Mouse (Mus musculus) kidney, embryonic 16.5 days (tissue): ENCODE measurements at regions not wholly inside any gene's neighbourhood (a gene's known extent, or its start where the extent isn't known, plus 50 kb on each side); places are given as distances from the start of the nearest gene placed in this dataset.
"Not testable (repeated sequence)": the region's sequence is repeated elsewhere in the genome, so short reads cannot be mapped to it uniquely, and the experiment has no call there.

Experiments used
- ATAC-seq: fragments of 200-750 bp; cut with Nextera tagmentation; 2 replicates; pipeline ENCODE4 v1.8.0; 2017; ENCODE audit warnings: moderate TSS enrichment; ENCODE audit not compliant: low FRiP score, low TSS enrichment
- H3K27ac ChIP-seq: fragments of 300-500 bp; sonication (generic); 2 replicates; pipeline ENCODE4 v1.5.1; 2014; ENCODE audit warnings: low read length
- H3K27me3 ChIP-seq: fragments of 300-500 bp; sonication (generic); 2 replicates; pipeline ENCODE4 v1.6.1; 2014; ENCODE audit warnings: low read length, control low read depth, mixed read lengths; ENCODE audit not compliant: insufficient read depth
- H3K36me3 ChIP-seq: fragments of 300-500 bp; sonication (generic); 2 replicates; pipeline ENCODE4 v1.6.1; 2014; ENCODE audit warnings: low read length, control low read depth, mixed read lengths; ENCODE audit not compliant: insufficient read depth
- H3K4me1 ChIP-seq: fragments of 300-500 bp; sonication (generic); 2 replicates; pipeline ENCODE4 v1.6.1; 2014; ENCODE audit warnings: low read length, control low read depth, mixed read lengths; ENCODE audit not compliant: insufficient read depth
- H3K4me2 ChIP-seq: fragments of 300-500 bp; sonication (generic); replicated peaks from 2 replicates; pipeline ENCODE4 v1.6.1; 2014; ENCODE audit warnings: low read depth, low read length
- H3K4me3 ChIP-seq: fragments of 300-500 bp; sonication (generic); 2 replicates; pipeline ENCODE4 v1.5.1; 2014; ENCODE audit warnings: mild to moderate bottlenecking, low read length
- H3K9ac ChIP-seq: fragments of 300-500 bp; sonication (generic); replicated peaks from 2 replicates; pipeline ENCODE4 v1.6.1; 2014; ENCODE audit warnings: low read length
- H3K9me3 ChIP-seq: fragments of 300-500 bp; sonication (generic); 2 replicates; pipeline ENCODE4 v1.6.1; 2016; ENCODE audit warnings: low read length, control low read depth
- WGBS: fragments of 180-500 bp; shearing (Covaris S2); extraction: QIAGEN DNeasy Blood & Tissue Kit; methylation state at CpG from one replicate; pipeline ENCODE4 v1.1.7; 2014; 5-methylcytosine and 5-hydroxymethylcytosine counted together

DNA sequence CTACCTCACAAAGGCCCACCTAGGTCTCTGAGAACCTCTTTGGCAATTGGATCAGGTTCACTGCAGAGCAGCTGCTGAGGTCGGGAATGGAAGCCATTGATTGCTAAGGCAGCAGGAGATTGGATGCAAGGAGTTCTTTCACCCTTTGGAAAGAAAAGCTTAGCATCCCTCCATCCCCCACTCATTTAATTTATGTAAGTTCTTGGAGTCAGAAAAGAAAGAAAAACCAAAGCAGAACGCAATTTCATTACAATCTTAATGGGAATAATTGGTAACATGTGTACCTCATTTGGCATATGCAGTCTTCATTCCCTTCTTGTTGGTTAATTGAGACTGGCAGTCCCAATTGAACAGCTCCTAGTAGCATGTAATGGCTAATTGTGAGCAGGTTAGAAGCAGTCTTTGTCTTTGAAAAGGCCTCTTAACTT, 96.4 kb downstream of the Dusp6 start:
- H3K27me3 ChIP-seq = no peaks in the 10 kb centered on the region
- H3K27ac ChIP-seq = no peak overlapping the region
- no peak for ATAC-seq
- H3K4me1 ChIP-seq = no peaks in the 10 kb centered on the region
- no peaks in the 10 kb centered on the region; the same call in 1 of the 2 replicates for H3K9me3 ChIP-seq
- no peak overlapping the region for H3K4me3 ChIP-seq
- no peak overlapping the region for H3K9ac ChIP-seq
- no peaks in the 10 kb centered on the region for H3K36me3 ChIP-seq
- H3K4me2 ChIP-seq = no peak overlapping the region
- WGBS = 64% methylated on average over 2 of the region's 2 CpGs

DNA sequence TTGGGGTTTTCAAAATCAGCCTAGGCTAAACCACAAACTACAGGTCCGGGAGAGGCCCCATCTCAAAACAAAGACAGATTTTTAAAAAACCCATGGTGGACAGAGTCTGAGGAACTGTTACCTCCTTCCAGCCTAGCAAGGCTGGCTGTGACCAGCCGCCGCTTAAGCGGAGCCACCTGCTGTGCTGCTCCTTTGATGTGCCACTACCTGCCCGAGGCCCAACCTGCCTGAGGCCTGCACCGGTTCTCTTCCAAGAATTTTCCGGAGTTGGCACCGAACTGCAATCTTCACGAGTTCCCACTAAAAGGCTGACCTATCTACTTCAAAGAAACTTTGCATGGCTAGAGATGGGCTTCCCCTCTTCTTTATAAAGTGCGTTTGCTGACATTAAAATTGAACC, 97.6 kb downstream of the Dusp6 start:
- not testable (repeated sequence) for ATAC-seq

DNA sequence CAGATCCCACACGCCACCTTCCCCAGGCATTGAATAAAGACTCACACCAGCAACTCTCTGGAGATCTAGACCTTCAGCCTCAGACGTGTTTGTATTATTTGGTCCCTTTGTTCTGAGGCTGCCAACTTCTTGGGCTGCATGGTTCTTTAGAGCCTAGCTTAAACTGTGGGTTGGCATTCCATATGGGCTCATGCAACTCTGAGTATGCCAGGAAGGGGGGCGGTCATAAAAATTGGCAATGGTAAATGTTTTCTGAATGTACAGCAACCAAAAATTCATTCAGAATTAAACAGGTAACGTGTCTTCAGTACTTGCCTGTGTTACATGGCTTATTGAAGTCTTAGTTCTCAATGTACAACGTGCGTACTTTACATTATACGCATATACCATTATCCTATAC, 103.1 kb downstream of the Dusp6 start:
- H3K4me2 ChIP-seq = no peak overlapping the region
- no peaks in the 10 kb centered on the region for H3K4me1 ChIP-seq
- peaks cover 4% of the 10 kb centered on the region; the same call in 1 of the 2 replicates for H3K9me3 ChIP-seq
- H3K9ac ChIP-seq = no peak overlapping the region
- 90% methylated on average over 7 of the region's 7 CpGs for WGBS
- H3K27ac ChIP-seq = no peak overlapping the region
- H3K36me3 ChIP-seq = no peaks in the 10 kb centered on the region
- H3K4me3 ChIP-seq = no peak overlapping the region
- ATAC-seq = no peak
- H3K27me3 ChIP-seq = no peaks in the 10 kb centered on the region

More for the DNA sequence above, 97.6 kb downstream of the Dusp6 start:
- not testable (repeated sequence) for H3K9me3 ChIP-seq, H3K4me3 ChIP-seq, H3K4me1 ChIP-seq, H3K36me3 ChIP-seq, H3K27me3 ChIP-seq, H3K27ac ChIP-seq, H3K4me2 ChIP-seq, H3K9ac ChIP-seq
- 53% methylated on average over 10 of the region's 10 CpGs for WGBS

DNA sequence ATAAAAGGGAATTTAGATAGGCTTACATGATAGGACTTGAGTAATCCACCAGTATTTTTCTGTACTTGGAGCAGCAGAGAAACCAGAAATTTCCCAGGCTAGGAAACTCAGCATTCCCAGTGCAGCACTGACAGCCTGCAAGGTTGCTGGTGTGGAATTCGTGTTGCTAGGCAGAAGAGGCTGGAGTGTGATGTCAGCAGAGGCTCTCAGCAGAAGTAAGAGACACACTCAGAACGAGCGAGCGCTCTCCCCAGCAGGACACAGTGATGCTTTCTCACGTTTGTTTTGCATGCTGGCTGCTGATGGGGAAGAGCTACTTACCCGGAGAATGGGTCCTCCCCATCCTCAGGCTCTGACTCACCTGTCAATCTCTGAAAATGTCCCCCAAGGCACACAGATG, 104.7 kb downstream of the Dusp6 start:
- H3K36me3 ChIP-seq = no peaks in the 10 kb centered on the region
- no peaks in the 10 kb centered on the region for H3K4me1 ChIP-seq
- no peak overlapping the region for H3K9ac ChIP-seq
- no peak for ATAC-seq
- WGBS = 54% methylated on average over 6 of the region's 6 CpGs
- H3K9me3 ChIP-seq = peaks cover 4% of the 10 kb centered on the region; the same call in 1 of the 2 replicates
- H3K4me2 ChIP-seq = no peak overlapping the region
- no peaks in the 10 kb centered on the region for H3K27me3 ChIP-seq
- H3K27ac ChIP-seq = no peak overlapping the region
- no peak overlapping the region for H3K4me3 ChIP-seq

DNA sequence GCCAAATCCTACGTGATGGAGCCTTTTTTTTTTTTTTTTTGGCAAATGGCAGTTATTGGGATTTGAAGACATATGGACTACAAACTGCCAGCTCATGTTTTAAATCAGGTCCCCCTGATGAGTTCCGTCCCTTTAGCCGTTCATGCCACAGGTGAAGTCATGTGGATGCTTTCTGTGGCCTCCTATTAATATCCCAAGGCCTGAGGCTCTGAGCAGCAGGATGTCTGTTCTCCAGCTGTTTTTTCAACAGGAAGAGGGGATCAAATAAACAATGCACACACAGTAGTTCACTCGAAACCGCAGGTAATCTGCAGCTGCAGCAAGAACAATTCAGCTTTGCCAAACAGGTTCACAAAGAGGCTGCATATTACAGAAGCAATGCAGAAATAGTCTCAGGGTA, 112.1 kb downstream of the Dusp6 start:
- WGBS = 50% methylated on average over 5 of the region's 5 CpGs
- ATAC-seq = no peak
- no peak overlapping the region for H3K9ac ChIP-seq
- H3K4me3 ChIP-seq = no peak overlapping the region
- no peaks in the 10 kb centered on the region for H3K36me3 ChIP-seq
- no peaks in the 10 kb centered on the region for H3K4me1 ChIP-seq
- no peak overlapping the region for H3K27ac ChIP-seq
- no peak overlapping the region for H3K4me2 ChIP-seq
- no peaks in the 10 kb centered on the region for H3K27me3 ChIP-seq
- H3K9me3 ChIP-seq = no peaks in the 10 kb centered on the region

DNA sequence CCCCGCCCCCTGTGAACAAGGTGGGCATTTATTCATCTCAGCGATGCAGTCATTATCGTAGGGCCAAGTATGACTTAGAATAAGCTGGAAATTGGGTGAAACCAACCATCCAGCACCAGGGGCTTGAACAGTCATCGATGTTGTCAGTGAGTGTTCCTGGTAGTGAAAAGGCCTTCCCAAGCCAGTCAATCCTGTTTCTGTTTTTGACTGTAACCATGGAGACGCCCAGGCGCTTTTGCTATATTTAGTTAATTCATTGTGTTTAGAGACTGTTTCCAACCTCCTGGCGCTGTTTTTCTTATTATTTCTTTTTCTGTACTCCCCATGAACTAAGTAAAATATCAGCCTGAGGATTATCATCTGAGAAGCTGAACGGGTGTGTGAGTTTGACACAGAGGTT, 113.4 kb downstream of the Dusp6 start:
- 76% methylated on average over 8 of the region's 8 CpGs for WGBS
- no peaks in the 10 kb centered on the region for H3K27me3 ChIP-seq
- H3K36me3 ChIP-seq = no peaks in the 10 kb centered on the region
- no peak overlapping the region for H3K9ac ChIP-seq
- H3K4me3 ChIP-seq = no peak overlapping the region
- no peaks in the 10 kb centered on the region for H3K9me3 ChIP-seq
- H3K27ac ChIP-seq = no peak overlapping the region
- no peak overlapping the region for H3K4me2 ChIP-seq
- no peak for ATAC-seq
- no peaks in the 10 kb centered on the region for H3K4me1 ChIP-seq

DNA sequence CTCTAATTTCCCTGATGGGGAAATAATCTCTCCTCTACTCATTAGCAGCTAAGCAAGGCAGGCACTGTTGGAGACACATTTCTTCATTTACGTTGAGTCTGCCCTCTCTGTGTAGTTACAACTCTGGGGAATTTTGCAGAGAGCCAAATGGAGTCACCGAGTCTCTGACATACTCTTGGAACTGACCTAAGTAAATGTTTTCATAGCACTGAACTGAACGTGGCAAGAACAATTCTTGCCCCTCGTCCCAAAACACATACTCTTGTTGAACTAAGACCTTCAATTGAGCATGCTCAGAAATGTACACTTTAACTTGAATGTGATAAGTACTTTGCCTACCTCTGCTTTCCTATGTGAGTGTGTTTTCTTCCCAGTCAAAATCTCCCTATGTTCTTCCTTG, 114.5 kb downstream of the Dusp6 start:
- H3K27ac ChIP-seq = no peak overlapping the region
- ATAC-seq = no peak
- 51% methylated on average over 4 of the region's 4 CpGs for WGBS

DNA sequence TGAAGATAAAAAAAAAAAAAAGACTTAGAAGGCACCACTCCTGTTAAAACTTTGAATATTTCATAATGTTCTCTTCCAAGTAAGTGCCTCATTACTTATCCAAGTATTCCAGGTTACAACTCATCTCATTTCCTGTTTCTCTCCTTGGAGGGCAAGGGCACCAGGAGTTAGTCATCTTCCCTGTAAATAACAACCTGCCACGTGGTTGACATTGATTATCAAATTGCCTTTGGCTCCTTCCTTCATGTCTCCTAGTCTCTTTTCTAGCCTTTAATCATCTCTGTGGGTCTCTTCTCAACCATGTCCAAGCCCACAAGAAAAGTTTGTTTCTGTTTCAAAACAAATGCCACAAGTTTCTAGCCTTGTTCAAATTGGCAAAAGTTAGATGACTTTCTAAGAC, 116.1 kb downstream of the Dusp6 start:
- Histone ChIP-seq H3K27me3 (no peaks in the 10 kb centered on the region), H3K9ac (no peak overlapping the region), H3K36me3 (no peaks in the 10 kb centered on the region), H3K4me3 (no peak overlapping the region), H3K27ac (no peak overlapping the region), H3K4me1 (no peaks in the 10 kb centered on the region), H3K9me3 (no peaks in the 10 kb centered on the region), H3K4me2 (no peak overlapping the region)
- 44% methylated on average over 1 of the region's 1 CpGs for WGBS
- ATAC-seq = no peak

More for the DNA sequence above, 114.5 kb downstream of the Dusp6 start:
- no peaks in the 10 kb centered on the region for H3K27me3 ChIP-seq
- no peak overlapping the region for H3K4me2 ChIP-seq
- H3K4me1 ChIP-seq = no peaks in the 10 kb centered on the region
- no peak overlapping the region for H3K9ac ChIP-seq
- H3K36me3 ChIP-seq = no peaks in the 10 kb centered on the region
- no peak overlapping the region for H3K4me3 ChIP-seq
- H3K9me3 ChIP-seq = no peaks in the 10 kb centered on the region

DNA sequence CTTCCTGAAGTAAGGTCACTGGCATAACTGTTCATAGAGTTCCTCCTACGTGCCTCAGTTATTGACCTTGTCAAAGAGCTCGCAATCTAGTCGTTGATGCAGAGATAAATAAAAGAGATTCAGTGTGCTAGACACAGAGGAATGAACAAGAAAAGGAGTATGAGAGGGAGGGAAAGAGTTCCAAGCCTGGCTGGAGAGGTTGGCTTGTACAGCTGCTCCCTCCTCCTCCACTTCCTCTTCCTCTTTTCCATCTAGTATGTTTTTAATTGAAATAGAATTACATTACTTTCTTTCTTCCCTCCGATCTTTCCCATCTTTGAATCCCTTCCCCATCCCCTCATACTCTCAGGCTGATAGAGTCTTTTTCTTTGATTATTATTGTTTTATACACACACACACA, 117.1 kb downstream of the Dusp6 start:
- H3K9me3 ChIP-seq = no peaks in the 10 kb centered on the region
- no peaks in the 10 kb centered on the region for H3K4me1 ChIP-seq
- H3K4me2 ChIP-seq = no peak overlapping the region
- H3K27ac ChIP-seq = no peak overlapping the region
- WGBS = 66% methylated on average over 4 of the region's 4 CpGs
- no peak for ATAC-seq
- H3K4me3 ChIP-seq = no peak overlapping the region
- no peaks in the 10 kb centered on the region for H3K27me3 ChIP-seq
- H3K9ac ChIP-seq = no peak overlapping the region
- H3K36me3 ChIP-seq = no peaks in the 10 kb centered on the region

DNA sequence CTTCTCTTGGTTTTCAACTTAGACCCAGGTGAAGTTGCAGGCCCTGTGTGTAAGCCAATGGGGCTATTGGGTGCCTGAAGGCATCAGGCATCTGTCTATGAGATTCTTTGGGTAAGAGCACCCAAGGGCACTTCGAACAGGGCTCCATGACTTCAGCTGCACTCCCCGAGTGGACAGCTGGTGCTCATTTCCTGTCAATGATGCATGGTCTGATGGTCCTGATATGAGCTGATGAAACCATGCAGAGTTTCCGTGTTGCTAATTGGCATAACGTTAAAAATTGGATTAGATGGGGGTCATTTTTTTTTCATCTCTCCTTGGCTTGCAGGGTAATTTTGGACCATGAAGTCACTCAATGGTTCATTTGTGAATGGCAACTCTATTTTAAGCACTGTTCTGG, 120.0 kb downstream of the Dusp6 start:
- ATAC-seq = no peak
- Histone ChIP-seq H3K4me1 (no peaks in the 10 kb centered on the region), H3K4me3 (no peak overlapping the region), H3K9ac (no peak overlapping the region), H3K27ac (no peak overlapping the region), H3K27me3 (no peaks in the 10 kb centered on the region), H3K4me2 (no peak overlapping the region), H3K9me3 (no peaks in the 10 kb centered on the region), H3K36me3 (no peaks in the 10 kb centered on the region)
- WGBS = 56% methylated on average over 4 of the region's 4 CpGs

DNA sequence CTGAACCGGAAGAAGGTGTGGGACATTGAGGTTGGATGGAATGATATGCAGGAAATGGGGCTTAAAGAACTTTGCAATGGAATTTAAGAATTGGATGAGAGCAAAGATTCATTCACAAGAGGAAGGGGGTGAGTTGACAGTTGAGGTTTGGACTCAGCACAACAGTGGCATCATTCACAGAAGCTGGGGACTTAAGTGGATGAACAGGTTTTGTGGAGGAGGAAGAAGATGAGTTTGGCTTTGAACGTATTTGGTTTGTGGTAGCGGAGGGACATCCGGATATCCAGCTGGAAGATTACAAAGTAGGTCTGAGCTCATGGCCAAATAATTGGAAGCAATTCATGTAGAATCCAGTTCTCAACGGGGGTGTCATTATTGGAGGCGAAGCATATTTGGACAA, 121.3 kb downstream of the Dusp6 start:
- 92% methylated on average over 6 of the region's 6 CpGs for WGBS
- H3K9me3 ChIP-seq = no peaks in the 10 kb centered on the region
- ATAC-seq = no peak

More for the DNA sequence above, 121.3 kb downstream of the Dusp6 start:
- H3K4me1 ChIP-seq = peaks cover 3% of the 10 kb centered on the region; the same call in 1 of the 2 replicates
- H3K4me3 ChIP-seq = no peak overlapping the region
- no peaks in the 10 kb centered on the region for H3K27me3 ChIP-seq
- H3K9ac ChIP-seq = no peak overlapping the region
- H3K36me3 ChIP-seq = no peaks in the 10 kb centered on the region
- H3K4me2 ChIP-seq = no peak overlapping the region
- no peak overlapping the region for H3K27ac ChIP-seq
